Mouse (Mus musculus): ENCODE data around the gene Naa50.

Naa50 gene

DNA sequence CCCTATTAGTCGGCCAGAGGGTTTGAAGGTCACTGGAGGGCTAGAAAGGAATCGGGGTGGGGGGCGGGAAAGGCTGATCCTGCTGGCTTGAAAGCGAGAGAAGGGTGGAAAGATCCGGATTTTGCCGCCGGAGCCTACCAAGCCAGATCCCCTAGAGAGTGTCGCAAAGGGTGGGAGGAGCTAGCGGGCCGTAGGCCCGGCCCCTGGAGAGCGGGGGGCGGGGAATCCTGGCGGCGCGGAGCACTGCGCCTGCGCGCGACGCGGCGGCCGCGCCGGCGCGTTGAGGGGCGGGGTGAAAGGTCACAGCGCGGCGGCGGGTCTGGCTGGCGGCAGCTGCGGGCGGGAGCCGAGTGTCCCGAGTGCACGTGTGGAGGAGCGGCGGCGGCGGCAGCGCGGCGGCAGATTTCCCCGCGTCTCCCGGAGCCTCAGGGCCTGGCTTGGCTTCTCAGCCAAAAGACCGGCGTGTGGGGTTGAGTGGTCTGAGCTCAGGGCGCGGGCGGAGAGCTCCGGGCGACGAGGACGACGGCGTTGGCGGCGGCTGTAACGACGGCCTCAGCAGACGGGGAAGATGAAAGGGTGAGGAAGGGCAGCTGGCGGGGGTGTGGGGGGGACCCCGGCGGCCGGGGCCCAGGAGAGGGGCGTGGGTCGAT, at the start of gene Naa50, which contains the start of gene Atp6v1a:
Gene Naa50 (plus strand): TSS at position 295 of the 650 bp plus-strand sequence.
Gene Atp6v1a (minus strand): TSS at position 170 of the 650 bp plus-strand sequence.
- peak; percentile 86 for DNase-seq (ENCODE audit: low spot score)

DNA sequence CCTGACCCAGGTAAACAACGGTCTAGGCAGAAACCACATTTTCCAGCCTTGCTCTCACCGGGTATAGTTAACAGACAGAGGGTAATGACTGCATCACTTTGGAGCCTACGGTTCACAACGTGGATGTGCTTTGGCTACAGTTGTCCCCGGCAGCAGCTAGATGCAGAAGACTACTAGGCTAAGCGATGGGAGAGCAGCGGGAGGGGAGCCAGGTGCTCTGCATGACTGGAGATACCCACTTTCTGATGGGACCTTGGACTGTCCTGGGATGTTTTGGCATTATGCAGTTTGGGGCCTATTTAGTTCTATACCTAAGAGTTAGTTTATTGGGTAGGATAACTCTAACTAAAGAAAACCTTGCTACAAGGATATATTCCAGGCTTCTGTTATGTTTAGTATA, 40.3 kb upstream of the Naa50 start:
- DNase-seq (ENCODE audit: low spot score): no peak

DNA sequence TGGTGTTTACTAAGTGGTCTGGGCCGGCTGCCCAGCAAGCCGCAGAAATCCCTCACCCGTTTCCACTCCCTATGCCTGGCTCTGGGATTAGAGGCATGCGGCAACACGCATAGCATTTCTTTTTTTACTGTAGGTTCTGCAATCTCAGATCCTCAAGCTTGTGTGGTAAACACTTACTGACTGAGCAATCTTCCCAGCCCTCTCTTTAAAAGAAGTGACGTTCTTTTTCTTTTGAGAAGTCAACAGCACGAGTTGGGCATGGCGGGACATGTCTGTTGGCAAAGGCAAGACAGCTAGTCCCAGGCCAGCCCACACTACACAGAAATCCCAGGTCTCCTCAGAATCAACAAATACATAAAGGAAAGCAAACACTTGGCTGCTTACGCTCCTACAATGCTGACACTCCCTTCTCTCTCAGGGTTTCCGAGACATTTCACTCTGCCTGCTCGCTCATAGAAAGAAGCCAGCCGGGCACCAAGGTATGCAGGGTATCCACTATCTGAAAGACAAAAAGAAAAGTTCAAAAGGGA, 38.4 kb upstream of the Naa50 start:
- no peak for DNase-seq (ENCODE audit: low spot score)

DNA sequence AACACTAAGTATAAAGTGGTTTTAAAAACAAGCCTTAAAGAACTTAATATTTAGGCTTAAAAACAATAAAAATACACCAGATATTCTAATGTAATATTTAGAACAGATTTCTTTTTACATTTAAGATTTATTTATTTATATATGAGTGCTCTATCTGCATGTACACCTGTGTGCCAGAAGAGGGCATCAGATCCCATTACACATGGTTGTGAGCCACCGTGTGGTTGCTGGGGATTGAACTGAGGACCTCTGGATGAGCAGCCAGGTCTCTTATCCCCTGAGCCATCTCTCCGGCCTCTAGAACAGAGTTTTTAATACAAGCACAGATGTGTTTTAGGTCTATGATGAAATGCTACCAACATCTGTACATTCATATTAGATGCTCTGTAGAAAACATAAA, 36.7 kb upstream of the Naa50 start:
- no peak for DNase-seq (ENCODE audit: low spot score)

DNA sequence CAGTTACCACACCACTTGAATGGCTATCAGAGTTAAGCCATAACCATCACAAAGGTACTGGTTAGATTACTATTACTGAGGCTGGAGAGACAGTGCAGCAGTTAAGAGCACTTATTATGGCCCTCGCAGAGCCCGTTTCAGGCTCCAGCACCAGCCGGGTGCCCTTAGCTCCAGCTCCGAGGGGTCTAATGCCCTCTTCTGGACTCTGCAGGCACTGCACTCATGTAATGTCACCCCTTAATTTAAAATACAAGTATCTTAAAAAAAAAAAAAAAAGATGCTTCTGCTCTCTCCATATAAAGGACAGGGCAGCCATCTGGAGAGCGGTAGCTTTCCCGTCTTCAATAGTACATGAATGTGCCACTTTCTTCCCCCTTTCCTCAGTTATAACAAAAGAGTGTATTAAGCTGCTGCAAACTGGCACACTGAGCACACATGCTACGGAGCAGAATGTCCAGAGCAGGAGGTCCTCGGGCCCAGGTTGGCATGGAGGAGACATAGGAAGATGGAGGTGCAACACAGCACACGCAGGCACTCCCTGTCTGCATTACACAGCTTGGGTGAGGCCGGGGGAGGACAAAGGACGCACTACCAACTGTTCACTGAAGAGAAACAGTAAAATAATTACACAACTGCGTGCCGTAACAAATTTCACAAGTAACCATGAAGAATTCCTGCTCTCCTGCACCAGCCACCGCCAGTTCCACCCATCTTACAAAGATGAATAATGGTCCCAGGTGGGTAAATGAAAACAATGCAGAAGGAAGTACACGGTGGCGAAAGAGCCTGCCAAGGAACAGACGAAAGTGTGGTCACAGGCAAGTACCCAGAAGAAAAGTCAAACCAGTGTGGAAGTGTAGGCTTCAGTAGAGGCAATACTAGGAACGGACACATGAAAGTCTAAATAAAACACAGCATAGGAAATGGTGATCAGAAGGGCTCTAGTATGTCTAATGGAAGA, 35.5 kb upstream of the Naa50 start:
- no peak for DNase-seq (ENCODE audit: low spot score)

DNA sequence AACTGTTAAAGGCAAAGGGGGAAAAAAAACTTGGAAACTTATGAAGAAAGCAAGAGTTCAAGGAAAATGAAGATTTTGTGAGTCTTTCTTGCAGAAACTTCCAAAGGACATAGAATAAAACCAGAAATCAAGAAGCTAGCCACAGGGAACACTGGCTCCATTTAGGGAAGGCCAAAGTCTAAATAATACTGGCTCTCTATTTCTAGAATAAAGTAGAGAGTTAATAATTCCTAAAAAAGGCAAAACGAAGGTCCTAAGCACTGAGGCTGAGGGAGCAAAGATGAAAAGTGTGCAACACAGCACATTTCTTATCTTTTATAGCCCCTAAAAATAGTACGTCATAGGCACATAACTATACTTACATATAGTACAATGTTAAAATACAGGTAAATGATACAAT, 34.4 kb upstream of the Naa50 start:
- DNase-seq (ENCODE audit: low spot score): no peak

DNA sequence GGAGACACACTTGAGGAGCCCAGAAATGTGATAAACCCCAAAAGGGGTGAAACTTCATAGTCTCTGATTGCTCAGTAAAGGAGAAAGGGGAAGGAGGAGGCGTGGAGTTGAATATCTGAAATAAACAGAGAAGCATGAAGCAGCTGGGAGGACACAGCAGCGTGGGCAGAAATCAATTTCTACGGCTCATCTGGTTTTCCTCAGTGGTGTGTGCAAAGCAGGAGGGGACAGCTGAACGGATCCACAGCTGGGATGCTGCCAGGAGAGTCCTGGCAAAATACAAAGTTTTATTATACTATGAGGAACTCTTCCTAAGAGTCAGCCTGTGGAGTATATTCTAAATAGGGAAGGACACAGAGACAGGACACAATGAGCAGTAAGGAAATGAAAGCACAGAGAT, 30.6 kb upstream of the Naa50 start:
- no peak for DNase-seq (ENCODE audit: low spot score)

DNA sequence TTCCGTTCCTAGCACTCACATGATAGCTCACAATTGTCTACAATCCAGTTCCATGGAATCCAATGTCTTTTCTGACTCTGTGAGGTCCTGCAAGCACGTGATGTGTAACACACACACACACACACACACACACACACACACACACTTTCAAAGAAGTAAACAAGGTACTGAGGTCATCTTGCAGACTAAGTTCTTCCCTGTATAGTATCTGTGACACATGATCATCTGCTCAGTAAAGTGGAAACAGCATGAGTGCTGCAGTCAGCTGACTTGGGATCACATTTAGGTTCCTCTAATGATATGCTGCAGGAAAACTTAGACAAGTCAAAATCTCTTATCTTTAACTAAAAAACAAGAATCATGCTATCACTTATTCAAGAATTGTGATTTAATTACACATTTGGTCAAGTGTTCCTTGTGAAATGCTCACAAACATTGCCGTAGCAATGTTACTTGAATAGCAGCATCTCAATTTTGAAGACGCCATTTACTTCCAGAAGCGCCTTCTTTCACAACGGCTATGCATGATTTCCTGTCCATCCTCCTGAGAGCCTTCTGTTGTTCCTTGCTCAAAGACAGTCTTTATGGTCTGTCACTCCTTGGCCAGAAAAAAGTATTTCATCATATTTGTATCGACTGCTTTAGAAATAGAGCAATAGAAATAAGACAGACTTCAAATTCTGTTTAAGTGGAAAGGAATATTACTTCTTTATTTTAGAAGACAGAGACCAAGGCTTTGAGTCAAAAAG, 19.7 kb upstream of the Naa50 start:
- no peak for DNase-seq (ENCODE audit: low spot score)

DNA sequence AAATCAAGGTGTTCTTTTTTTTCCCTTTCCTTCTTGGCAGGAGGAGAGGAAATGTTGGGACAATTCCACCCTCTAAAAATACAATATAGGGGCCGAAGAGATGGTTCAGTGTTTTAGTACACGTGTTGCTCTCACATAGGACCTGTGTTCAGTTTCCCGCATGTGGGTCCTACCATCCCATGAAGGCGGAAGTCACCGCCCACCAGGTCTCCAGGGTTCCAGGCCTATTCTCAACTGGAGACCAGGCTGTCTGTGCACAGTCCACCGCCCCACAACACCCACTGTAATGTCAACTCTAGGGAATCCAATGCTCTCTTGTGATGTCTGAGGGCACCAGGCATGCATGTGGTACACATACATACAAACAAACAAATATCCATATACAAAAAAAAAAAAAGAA, 17.5 kb upstream of the Naa50 start:
- DNase-seq (ENCODE audit: low spot score): no peak

DNA sequence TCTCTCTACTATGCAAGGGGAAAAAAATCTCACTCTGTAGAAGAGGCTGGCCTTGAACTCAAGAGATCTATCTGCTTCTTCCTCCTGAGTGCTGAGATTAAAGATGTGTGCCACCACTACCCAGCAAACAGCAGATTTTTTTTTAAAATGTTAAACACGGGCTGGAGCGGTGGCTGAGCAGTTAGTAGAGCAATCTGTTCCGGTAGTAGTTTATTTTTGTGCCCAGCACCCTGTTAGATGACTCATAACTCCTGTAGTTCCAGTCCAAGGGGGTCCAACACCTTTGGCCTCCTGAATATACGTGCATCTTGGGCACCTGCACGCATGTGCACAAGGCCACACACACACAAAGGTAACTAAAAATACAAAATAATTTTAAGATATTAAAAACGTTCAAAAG, 17.1 kb upstream of the Naa50 start:
- DNase-seq (ENCODE audit: low spot score): no peak

DNA sequence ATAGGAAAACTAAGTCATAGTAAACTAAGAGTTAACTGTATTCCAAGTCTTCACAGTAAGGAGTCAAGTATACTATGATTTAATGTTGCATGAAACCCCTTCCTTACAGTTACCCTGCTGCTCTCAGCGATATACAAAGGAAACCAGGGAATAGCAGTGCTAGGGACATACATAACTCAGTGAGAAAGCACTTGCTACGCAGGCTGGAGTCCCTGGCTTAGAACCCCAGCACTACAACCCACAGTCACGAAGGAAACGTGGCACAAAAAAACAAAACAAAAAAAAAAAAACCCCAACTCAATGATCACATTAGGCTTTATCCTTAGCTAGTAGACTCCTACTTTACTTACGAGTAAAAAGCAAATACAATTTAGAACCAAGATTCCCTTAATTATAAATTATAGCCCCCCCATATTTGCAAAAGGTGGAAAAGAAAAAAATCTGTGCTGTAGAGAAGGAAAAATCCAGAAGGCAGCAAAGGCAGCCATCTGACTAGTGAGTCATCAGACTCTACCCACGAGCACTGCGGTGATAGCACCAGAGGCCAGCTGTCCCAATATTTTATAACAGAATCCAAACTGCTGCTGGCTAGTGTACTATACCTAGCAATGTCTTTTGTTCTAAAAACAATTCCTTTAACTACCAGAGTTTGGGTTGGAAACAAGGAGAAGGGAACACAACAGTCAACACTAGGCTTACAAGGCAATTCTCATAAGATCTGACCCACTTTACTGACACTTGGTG, 16.5 kb upstream of the Naa50 start:
- DNase-seq (ENCODE audit: low spot score): no peak

DNA sequence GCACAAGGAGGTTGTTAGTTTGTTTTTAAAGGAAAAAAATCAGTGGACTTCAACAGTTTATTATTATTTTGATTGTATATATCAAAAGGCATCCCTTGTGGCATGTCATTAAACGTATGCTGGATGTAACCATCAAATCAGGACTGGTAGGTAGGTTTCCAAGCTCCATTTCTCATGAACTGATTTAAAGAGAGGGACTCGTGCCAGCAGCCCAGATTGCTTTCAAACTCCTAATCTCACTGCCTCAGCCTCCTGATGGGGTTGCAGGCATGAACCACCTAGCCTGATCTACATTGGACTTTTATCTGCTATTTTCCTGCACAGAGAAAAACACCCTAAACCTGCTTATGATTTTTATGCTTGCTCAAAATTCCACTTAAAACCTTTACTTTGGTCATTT, 15.8 kb upstream of the Naa50 start:
- DNase-seq (ENCODE audit: low spot score): no peak

DNA sequence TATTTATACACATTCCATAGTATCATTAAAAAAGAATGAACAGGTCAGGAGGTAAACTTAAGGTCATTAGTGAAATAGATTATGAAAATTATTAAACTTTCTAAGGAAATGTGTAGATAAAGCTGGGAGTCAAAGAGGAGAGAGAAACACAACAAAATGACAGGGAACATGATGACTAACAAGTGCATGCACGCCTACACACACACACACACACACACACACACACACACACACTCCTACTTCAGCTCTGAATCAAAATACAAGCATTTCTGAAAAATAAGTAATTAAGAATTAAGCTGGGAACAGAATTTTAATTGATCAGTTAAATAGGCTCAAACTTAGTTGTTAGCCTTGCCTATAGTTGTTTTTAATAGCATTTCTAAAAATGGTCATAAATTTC, 14.9 kb upstream of the Naa50 start:
- no peak for DNase-seq (ENCODE audit: low spot score)

DNA sequence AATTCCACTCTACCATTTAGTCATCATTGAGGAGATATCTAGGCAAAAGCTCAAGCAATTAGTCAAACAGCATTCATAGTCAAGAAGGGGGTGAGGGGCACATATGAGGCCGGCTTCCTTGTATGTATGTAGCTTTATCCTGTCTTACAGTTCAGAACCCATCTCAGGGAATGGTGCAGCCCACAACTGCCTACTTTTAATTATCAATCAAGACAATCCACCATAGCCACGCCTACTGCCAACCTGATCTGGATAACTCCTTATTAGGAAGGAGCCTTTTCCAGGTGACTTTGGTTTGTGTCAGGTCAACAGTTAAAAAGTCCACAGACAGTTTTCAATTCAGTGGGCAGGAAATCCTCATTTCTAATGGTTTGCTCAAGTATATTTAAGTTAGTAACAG, 14.2 kb upstream of the Naa50 start:
- DNase-seq (ENCODE audit: low spot score): no peak

DNA sequence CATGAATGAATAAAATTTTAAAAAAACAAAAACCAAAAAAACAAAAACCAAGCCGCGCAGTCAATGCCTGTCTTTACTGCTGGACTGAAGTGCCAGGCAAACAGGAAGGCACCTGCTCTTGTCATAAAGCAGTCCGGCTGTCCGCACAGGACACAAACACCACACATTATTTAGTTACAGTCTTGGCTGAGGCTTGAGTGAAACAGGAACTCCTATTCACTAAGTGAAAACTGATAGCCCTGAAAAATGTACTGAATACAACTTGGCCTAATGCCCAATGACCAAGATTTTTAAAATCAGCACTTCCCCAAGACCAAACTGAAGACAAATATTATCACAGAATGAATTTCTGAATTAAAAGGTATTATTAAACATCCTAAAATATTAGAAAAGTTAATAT, 13.2 kb upstream of the Naa50 start:
- no peak for DNase-seq (ENCODE audit: low spot score)

DNA sequence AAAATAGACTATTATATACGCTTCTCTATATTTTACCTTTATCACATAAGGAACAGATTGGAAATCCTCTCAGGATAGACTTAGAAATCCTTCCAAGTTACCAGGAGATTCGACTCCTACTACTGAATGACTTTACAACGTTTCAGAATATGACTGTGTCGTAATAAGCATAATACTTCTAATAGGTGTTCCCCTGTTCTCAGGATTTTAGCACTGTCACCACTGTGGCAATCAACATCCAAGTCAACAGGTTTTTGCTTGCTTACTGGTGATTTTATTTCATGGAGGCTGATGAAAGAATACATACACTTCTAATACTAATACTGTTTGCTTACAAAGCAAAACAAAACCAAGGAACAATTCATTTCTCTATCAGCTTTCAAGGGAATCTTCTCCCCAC, 7.3 kb upstream of the Naa50 start:
- DNase-seq (ENCODE audit: low spot score): no peak

DNA sequence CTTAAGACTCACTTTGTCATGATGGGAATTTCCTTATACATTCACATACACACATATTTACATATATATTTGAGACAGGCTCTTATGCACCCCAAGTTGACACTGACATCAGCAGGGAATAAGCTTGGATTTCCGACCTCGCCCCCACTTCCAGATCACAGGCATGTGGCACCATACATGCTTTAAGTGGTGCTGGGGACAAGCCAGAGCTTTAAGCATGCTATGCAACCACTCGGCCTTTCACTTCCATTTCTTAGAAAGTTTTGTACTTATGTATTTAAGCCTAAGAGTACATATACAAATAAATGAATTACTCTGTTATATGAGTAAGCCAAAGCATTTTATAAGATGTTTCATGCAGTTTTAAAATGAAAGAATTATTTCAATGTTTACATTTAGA, 6.4 kb upstream of the Naa50 start:
- DNase-seq (ENCODE audit: low spot score): no peak

DNA sequence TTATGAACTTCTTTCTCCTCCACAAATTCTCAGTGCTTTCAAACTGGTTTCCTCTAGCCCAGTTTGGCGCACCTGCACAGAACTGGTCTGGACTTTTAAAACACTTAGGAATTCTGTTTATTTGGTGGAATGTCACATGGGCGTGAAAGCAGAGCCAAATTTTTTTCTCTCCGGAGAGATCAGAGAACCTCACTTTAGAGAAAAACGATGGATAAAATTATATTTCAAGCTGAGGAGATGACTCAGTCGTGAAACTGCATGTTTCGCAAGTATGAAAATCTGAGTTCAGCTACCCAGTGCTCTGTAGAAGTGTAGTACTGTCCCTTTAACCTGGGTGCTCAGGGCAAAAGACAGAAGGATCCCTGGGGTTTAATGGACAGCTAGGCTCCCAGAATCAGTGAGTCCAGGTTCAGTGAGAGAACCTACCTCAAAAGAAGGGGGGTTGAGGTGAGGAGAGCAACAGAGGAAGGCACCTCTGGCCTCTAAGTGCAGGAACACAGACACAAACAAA, 3.1 kb upstream of the Naa50 start:
- DNase-seq (ENCODE audit: low spot score): no peak

DNA sequence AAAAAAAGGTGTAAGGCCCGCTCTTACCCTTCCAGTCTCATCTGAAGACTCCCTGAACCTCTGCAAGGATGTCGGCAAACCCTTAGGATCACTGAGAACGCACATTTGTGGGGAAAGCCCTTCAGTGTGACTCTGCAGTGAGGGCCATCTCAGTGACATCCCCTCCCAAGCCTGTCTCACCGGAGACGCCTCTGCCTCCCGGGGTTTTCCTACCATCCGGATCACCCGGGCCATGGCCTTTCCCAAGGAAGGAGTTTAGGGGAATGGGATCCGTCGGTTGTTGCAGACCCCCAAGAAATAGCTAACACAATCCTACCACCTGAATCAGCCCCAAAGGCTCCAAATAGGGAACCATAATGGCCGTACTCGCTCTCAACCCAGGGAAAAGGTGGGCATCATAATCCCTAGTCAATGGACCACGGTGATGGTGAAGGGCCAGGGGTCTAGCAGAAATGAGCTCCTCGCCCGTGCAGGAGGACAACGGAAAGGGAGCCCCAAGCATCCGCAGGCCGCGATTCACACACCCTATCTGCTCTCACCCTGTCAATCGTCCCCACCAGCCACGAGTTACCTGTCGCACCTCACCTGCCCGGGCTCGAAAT, 1.2 kb upstream of the Naa50 start:
- no peak for DNase-seq (ENCODE audit: low spot score)

DNA sequence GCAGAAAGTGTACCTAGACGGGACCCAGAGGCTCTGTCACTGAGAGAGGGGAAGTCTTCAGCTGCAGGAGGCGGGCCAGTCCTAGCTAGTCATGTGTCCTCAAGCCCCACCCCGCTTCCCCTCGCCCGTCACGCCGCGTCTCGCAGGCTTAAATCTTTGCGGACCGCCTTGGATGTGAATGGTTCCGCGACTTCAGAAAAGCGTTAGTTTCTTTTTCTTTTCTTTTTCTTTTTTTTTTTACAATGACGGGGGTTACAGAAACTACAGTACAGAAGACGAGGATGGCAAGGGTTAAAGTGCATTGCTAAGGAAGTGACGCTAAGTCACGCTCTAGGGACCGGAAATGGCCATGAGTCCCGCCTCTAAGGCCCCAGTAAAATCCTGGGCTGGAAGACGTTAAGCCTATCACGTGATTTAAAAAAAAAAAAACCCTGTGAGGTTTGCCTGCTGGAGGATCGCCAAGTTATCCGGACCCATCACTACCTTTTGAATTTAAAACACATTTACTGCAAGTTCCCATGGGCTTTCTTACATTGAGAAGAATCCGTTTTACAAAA, 573 bp upstream of the Naa50 start:
- peak; percentile 84 for DNase-seq (ENCODE audit: low spot score)

Measured in ovary, adult 18-20 months (tissue).